Mouse (Mus musculus) urinary bladder, postnatal 14 days (tissue): ENCODE measurements around the gene Grik5.
A peak's percentile ranks its signal among the peaks of the same experiment; 100 is the strongest.

Experiments
- DNase-seq: peaks from one replicate; pipeline ENCODE4 v3.0.0; 2021; ENCODE audit warnings: low spot score

The Grik5 gene

DNA sequence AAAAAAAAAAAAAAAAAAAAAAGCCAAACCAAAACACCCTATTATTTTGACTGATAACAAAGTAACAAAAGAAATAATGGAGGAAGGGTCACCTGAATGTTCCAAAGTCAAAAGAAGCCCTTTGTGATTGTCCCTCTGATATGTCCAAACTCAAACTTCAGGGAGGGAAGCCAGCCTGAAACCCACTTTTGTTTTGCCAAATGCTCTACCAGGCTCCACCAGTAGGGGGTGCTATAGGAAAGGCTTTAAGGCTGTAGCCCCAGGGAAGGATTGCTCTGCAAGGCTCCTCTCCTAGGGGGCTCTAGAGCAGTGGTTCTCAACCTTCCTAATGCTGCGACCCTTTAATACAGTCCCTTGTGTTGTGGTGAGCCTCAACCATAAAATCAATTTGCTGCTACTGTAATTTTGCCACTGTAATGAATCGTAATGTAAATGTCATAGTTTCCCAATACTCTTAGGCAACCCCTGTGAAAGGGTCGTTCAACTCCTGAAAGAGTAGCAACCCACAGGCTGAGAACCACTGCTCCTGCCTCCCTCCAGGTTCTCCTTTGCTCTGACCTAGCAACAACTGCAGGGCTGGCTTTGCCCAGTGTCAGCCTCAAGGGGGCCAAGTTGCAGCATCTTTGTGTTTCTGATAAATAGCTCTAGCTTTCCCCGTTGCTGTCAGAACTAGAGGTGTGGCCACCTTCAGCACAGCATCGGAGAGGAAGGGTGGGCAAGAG lies 42.0 kb downstream of the Grik5 start:
- peak; percentile 74 for DNase-seq

DNA sequence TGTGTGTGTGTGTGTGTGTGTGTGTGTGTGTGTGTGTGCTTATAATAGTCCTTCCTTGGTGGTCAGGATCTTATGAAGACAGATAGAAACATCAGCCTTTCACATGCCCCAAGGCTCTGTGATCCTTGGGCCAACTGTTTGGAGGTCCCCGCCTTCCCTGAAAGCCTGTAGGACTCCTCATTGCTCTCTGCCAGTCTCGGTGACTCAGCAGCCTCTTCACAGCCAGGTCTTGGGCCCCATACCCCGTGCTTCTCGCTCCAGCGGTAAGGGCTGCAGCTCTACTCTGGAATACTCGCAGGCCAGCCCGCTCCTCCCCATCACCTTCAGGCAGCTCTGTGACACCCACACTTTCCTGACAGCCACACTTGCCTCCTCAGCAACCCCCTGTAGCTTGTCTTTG lies 45.7 kb downstream of the Grik5 start:
- peak; percentile 18 for DNase-seq

DNA sequence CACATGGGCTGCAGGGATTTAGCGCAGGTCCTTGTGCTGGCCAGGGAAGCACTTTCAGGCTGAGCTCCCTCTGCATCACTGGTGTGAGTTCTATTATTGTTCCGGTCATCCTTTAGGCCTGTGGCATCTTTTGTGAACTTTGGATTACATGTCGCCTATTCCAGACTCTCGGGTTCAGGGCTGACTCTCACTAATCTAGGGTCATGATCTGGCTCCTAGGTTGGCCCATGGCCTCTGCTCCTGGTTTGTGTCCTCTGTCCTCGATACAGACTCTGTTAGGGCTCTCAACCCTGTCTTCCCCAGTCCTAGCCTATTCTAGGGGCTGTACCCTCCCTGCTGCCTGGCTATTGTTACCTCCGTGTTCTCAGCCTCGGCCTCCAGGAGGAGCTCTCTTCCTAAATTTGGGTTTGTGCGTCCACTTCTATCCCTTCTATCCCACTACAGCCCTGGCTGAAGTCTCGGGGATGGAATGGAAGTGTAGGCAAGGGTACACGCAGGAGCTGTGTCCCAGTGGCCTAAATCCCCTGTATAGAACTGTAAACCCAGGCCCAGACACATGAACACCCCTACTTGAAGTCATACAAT lies 46.2 kb downstream of the Grik5 start:
- peak; percentile 29 for DNase-seq

DNA sequence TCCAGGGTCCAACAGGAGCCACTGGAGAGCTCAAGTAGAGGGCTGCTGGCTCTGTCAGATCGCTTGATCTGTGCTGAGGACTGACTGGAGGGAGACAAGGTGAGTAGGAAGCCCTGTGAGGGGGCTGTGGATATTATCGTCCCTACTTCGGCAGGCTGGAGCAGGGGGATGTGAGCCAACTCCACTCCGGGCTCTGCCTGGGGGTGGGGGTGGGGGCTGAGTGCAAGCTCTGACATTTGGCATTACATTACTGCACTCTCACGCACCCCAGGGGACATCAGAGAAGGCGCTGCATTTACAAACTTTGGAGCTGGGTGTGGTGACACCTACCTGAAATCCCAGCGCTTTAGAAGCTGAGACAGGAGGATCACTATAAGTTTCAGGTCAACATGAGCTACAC lies 60.6 kb downstream of the Grik5 start:
- DNase-seq, result no peak

DNA sequence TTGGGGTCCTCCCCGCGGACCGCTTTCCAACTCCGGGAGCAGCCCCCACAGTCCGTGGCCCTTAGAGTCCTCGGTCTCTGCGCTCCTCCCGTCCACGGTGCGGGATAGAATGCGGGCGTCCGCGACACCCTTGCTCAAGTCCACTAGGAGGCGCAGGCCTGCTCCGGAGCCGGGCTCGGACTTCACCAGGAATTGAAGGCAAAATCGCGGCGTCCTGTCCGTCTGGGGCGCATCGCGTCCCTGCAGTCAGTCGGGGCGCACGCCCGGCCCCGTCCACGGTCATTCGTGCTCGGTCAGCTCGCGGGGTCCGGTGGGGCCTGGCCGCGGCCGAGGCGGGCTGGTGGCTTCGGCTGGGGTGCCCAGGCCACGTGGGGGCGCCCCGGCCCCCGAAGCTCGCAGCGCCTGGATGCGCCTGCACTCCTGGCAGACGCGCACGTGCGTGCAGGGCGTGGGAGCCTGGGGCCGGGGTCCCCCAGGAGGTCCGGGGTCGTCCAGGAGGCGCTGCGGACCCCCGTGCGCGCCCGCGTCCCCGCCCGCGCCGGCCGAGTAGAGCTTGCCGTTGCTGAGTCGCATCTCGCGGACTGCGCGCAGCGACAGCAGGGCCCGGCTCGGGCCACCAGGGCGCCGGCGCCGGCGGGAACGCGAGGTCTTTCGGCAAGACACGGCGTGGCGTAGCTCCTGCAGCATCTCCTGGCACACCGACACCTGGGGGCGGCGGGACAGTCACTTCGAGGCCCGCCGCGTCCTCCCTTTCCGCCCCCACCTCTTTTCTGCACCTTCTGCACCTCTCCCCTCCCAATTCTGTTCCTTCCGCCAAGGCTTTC lies 61.8 kb downstream of the Grik5 start:
- peak; percentile 43 for DNase-seq

DNA sequence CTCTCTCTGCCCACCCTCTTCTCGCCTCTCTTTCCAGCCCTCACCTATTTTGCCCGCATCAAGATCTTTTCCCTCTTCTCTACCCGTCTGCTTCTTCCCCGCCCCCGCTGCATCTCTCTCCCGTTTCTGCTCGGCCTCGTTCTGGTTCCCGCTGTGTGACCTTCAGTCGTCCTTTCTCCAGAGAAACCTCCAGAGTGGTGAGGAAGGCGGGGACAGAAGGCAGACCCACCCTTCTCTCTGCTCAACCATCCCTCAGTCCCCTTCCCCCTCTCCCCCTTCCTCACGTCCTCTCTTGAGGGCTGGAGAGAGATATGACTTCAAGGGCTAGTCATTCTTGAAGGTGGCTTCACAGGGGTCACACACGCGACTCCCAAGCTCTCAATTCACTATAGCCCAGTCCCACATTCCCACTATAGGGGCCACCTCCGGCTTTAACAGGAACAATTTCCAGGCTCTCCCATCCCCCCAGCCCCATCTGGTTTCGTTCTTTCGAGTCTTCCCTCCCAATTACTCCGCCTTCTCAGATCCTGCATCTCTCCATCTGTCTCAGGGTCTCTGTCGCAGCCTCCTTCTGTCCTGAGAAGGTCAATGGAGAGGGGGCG lies 62.9 kb downstream of the Grik5 start:
- no peak for DNase-seq

DNA sequence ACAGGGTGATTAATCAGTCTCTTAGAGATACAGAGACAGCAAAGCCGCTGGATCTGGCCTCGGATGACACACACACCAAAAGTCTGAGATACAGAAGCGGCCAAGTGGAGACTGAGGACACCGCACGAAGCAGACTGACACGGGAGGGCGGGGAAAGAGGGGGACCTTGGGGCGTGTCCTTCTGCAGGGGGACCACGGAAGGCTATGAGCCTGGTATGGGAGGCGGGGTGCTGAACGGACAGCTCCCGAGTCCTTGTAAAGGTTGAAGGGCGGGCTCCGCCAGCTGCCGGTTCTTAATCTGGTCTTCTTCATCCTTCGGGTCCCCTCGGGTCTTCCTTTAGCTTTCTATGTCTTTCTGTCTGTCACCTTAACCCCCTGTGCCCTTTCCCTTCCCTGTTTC lies 63.5 kb downstream of the Grik5 start:
- peak; percentile 63 for DNase-seq

DNA sequence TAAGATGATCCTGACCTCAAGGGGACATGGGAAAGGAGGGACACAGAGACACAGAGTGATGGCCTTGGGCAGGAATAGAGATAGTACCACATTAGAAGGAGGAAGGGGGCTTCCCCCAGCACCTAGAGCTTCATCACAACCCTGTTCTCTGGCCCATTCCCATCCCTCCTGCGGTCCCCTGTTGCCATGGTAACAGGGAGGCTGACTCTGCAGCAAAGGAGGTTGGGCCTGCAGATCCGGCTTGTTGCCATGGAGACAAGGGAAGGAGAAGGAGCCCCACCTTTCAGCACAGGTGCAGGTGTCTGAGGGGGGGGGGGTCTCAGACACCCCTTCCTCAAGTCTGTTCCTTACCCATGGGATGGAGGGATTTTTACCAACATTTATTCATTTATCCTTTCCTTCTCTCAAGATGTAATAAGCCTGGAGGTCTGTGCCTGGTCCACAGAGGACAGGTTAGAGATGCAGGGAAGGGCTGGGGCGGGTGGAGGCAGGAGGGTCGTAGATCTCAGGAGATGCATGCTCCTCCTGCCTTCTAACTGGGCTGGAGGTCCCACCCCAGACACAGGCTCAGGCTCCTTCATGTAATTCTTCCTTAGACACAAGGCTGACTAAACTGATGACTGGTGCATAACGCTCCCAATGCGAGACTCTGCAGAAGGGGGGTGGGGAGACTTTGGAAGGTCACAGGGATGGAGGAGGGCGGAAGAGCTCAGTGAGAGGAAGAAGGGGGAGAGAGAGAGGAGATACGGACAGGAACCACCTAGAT lies 64.4 kb downstream of the Grik5 start:
- DNase-seq, result no peak

DNA sequence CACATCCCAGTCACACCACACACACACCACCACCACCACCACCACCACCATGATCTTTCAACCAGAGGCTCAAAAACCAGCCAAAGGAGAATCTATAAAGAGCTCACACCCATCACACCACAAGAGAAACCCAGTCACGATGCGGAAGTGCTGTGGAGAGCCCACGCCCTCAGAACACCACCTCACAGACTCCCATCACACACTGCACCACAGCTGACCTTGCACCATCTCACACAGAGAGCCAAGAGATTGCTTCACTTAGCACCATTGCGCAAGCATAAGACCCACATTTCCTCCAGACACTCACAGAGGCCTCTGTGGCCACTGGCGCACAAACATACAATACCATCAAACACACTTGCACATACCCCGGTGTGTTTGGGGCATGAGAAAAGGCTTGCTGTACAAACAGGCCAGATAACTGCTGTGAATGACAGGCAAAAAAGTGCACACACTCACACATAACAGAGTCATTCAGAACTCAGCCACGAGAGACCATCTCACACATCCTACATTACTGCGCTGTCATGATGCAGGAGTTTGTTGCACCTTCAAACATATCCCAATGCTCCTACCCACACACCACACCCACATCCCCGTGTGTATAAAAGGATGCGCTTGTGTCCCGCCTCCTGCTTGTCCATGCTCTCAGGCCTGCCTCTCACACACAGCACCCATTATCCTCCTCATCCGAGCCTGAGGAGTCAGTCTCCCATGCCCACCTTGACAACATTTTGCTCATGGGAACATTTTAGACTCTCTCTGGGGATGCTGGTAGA lies 65.4 kb downstream of the Grik5 start:
- no peak for DNase-seq

DNA sequence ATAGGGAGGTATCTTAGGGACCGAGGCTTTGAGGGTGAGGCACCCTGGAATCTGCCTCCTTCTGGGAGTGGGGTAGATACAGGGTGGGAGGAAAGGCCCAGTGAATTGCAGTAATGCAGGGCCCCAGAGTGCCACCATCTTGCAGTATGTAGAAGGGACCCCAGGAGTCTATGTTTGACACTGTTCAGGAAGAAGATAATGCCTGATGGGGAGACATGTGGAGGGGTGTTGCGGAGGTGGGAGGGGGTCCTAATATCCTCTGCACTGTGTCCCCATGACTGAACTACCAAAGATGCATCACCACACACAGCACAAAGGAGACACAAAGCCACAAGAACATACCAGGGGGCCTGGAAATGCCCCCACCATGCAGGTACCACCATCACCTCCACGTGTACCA lies 66.0 kb downstream of the Grik5 start:
- no peak for DNase-seq

DNA sequence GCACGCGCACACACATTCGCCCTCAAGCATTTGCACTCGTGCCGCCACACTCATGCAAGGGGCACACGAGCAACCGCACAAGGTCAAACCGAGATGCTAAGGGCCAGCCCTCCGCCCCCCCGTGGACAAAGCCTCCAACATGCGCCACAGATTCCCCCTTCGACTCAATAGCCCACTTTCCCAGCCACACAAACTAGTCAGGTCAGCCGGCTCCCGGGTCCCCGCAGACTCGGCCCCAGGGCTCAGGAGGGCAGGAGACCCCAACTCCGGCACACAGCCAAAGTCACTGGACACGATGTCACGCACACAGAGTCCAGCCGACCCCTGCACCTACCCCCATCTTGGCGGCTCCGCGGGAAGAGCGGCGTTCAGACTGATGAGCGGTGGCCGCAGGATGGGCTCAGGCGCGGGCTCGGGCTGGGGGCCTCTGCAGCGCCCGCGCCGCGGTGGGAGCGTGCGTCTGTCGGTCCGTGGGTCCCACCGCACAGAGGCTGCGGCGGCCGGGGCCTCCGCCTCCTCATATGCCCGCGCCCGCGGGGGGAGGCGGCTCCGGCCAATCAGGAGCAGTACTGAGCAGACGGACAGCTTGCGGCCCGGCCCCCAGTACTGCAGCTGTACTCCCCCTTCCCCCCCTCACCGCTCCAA lies 66.6 kb downstream of the Grik5 start, which contains the start of gene Atp1a3:
TSS of gene Atp1a3 (minus strand) at position 538 of the 645 bp plus-strand sequence.
- DNase-seq, result no peak

DNA sequence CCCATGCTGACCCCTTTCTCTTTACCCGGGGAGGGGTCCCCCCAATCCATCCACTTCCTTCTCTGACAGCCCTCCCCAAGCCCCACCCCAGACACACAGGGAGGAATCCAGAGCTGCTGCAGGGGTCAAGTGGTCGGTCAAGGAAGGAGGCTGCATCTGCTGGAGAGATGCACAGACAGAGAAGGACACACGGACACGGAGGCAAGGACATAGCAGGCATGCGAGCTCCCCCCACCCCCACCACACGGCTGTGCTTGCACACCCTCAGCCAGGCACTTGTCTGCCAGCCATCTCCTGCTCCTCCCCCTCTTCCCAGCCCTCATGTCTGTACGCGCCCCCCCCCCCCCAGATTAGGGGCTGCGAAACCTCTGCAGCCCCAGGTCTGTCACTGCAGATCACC lies 67.3 kb downstream of the Grik5 start:
- no peak for DNase-seq

DNA sequence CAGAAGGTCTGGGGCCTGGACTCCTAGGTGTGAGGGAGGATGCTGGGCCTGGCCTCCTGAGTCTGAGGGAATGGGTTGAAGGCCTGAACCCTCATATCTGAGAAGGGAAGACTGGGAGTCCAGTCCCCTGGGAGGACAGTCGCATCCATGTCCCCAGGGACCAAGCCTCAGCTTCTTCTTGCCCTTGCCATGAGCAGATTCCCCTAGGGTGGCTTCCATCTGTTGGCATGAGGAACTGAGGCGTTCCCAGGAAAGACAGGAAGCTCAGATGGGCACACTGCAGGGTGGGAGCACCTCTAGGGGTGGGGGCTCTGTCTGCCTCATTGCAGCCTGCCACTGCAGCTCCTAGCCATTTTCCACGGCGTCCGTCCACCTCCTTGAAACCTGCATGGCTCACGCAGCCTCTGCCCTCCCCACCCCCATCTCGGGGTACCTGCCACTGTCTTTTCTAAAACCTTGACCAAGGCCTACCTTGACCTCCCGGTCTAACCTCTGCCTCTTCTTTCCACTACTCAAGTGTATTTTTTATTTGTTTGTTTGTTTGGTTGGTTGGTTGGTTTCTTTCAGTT lies 68.2 kb downstream of the Grik5 start:
- DNase-seq, result no peak

DNA sequence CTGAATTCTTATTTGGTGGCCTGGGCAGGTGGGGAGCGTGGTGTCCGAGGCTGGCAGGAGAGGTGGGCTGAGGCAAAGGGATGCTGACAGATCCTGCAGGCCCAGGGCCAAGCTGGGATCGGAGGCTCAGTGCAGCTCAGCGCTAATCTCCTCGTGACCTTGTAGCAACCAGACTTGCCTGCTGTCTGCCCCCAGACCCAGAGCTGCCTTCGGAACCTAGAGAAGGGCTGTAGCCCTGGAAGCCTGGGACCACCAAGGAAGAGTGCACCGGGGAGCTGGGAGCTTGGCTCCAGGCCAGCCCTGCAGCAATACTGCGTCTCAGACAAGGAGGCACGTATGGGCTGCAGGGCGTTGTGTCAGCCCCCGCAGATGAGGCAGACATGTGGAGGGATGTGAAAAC lies 68.9 kb downstream of the Grik5 start:
- no peak for DNase-seq

DNA sequence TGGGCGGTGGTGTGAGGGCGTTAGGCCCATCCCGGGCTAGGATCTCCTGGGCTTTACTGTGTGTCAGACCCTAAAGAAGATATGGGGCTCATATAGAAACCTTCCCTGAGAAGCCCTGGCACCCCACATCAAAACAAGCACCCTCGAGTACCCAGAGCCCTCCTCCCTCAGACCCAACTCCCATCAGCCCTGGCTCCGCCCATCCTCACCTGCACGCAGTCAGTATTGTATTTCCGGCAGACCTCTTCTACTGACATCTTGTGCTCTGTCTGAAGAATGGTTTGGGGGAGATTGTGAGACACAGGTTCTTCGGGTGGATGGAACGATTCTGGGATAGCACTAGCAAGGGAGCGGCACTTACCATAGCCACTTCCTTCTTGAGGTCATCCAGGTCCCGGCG lies 71.4 kb downstream of the Grik5 start:
- DNase-seq, result no peak

DNA sequence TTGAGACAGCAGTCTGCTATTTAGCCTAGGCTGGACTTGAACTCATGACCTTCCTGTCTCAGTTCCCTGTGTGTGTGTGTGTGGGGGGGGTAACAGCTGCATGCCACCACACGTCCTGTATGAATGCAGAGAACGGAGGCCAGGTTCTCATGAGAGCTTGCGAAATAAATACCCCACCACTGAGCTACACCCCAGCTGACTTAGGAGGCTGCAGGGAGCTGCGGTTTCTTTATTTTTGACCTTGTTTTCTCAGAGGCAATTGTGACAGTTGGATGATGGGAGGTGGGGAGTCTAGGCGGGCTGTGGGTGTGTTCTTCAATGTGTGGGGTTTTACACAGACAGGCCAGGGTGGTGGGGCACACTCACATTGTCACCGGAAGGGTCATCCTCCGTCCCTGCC lies 71.9 kb downstream of the Grik5 start:
- DNase-seq, result no peak

DNA sequence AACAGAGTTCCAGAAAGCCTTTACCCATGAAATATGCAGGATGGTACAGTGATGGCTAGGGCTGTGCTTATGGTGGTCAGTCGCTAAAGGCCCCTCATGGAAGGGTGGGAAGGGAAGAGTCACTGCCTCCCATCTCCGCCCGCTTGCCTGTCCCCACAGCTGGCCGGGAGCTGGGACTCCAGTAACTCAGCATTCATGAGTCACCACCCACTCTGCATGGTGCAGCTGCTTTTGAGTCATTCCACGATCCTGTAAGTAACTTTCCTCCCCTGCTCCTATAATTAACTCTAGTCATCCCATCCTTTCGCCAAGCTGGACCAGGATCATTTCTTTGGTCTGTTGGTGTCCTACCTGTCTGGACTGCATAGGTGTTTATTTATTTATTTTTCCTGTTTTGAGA lies 79.1 kb downstream of the Grik5 start:
- DNase-seq, result no peak

DNA sequence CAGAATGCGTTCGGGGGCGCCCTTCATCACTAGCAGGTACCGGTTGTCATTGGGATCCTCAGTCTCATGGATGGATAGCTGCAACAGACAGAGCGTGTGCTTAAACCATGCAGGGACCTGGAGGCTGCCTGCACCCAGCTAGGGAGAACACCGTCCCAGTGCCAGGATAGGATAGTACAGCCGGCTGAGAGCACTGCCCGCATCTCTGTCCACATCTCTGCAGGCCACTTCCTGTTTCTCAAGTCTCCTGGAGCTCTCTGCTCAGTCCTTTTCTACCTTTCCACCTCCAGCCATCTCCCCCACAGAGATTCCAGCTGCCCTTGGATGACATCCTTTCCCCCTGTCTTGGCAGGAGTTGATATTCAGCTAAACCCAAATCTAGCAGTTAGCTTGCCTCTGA lies 81.7 kb downstream of the Grik5 start:
- DNase-seq, result no peak

DNA sequence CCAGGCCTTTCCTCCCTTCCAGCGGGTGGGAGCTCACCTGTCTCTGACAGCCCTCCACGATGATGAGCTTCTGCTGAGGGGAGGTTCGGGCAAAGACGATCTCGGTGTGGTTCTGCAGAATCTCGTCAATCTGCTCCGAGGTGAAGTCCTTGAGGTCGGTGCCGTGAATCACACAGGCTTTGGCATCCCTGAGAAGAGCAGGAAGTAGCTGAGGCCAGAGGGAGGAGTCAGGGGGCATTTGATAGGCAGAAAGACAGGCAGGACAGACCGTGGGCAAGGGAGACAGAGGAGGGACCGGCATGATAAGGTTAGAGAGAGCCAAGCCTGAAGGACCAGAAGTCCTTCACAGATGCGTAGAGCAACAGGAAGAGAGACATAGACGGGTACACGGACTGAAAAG lies 84.2 kb downstream of the Grik5 start:
- DNase-seq, result no peak

DNA sequence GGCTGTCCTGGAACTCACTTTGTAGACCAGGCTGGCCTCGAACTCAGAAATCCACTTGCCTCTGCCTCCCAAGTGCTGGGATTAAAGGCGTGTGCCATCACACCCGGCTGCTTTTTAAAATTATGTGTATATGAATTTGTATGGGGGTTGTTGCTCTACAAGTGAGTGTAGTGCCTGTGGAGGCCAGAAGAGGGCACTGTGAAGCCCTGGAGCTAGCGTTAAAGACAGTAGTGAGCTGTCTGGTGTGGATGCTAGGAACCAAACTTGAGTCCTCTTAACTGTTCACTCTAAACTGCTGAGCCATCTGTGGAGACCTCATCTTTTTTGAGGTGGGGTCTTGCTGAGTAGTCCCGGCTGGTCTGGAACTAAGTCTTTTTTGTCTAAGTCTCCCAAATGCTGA lies 86.3 kb downstream of the Grik5 start:
- no peak for DNase-seq
